ENCODE assay signal across 9 mouse cellular contexts in the genomic region with DNA sequence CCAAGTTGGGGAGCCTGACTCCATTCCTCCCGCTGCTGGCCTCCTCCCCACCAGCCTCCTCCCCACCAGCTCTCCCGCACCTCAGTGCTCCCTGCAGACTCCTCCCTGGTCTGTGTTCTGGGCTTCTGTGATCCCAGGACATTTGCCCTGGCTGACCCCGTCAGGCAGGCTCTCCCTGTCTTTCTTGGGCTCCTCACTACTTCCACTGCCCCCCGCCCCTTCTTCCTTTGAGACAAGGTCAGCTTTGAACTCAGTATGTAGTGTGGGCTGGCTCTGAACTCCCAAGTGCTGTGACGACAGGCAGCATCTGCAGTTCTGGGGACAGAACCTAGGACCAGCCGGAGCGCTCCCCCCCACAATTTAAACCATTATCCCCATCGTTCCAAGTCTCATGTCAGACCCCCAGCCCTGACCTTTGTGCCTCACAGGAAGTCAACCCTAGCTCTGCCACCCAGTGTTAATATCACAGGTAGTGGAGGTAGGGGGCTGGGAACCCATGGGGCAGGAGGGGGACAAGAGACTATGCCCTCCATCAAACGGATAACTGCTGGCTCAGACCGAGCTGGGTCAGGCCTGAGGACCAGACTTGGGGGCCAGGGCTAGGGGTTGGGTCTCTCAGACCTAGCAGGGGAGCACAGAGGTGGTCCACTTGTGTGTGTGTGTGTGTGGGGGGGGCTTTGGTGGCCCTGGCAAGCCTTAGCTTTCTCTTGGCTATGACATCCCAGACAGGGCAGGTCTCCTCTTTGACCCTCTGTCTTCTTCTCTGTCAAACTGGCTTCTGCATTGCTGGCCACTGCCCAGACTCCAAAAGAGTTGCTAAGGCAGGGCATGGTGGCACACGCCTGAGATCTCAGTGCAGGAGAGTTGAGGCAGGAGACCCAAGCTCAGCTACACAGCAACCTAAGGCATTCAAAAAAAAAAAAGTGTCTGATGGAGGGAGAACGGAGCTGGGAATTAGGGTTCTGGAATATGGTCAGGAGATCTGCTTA. TPM values are rescaled to one million over a fixed set of nuclear protein-coding genes. Genes with fewer than 3 reads are reported as not detected.
DNase-seq lines count a peak whose midpoint lies in the region; ATAC-seq and TF ChIP-seq lines count a peak whose summit lies in the region.
"Had no signal": no experiment of that assay in that cellular context is flagged by ENCODE, and none has a peak within 500 bp of the region (broad histone marks: within the 10 kb centered on the region; RNA-seq: fewer than 3 reads in every experiment).

No protein-coding gene starts in this region.

- WGBS in forebrain, embryonic 15.5 days, result 42% methylated on average over 12 of the region's 12 CpGs
- WGBS in limb, embryonic 11.5 days, result 45% methylated on average over 12 of the region's 12 CpGs
- WGBS in neural tube, embryonic 15.5 days, result 51% methylated on average over 12 of the region's 12 CpGs

- no peak for TF ChIP-seq CTCF in E14TG2a.4 (conservative IDR thresholded peaks at IDR 0.05; ENCODE audit: low read length)

- peak overlapping the region; percentile 21; the same call in 1 of the 2 replicates for H3K9ac ChIP-seq in forebrain, embryonic 15.5 days (replicated peaks)
- H3K9ac ChIP-seq in limb, embryonic 11.5 days (ENCODE audit: low read length), result peak overlapping the region; percentile 52
- peak overlapping the region; percentile 20; the same call in 1 of the 2 replicates for H3K9ac ChIP-seq in neural tube, embryonic 15.5 days (replicated peaks)

- no peak; the same call in 1 of the 2 replicates for ATAC-seq in forebrain, embryonic 15.5 days (replicated peaks)
- no peak for ATAC-seq in limb, embryonic 11.5 days (ENCODE audit: insufficient number of reproducible peaks, low FRiP score, low TSS enrichment, low read depth)
- no peak for ATAC-seq in neural tube, embryonic 15.5 days (ENCODE audit: low FRiP score)
- no peak for ATAC-seq in granulocyte monocyte progenitor cell, adult 5-6 weeks (replicated peaks; ENCODE audit: poor library complexity, severe bottlenecking)

- H3K27ac ChIP-seq in forebrain, embryonic 15.5 days (replicated peaks), result peak overlapping the region; percentile 89
- H3K27ac ChIP-seq in limb, embryonic 11.5 days (replicated peaks; ENCODE audit: low read depth, low read length), result no peak overlapping the region; the same call in 1 of the 2 replicates
- H3K27ac ChIP-seq in neural tube, embryonic 15.5 days (replicated peaks), result peak overlapping the region; percentile 72

- peaks cover 9% of the 10 kb centered on the region for H3K36me3 ChIP-seq in E14TG2a.4 (ENCODE audit: insufficient read depth, low read length)
- H3K36me3 ChIP-seq in forebrain, embryonic 15.5 days, result no peaks in the 10 kb centered on the region; the same call in 1 of the 2 replicates
- no peaks in the 10 kb centered on the region for H3K36me3 ChIP-seq in limb, embryonic 11.5 days (ENCODE audit: control insufficient read depth, insufficient read depth, low read length)
- peaks cover 12% of the 10 kb centered on the region; the same call in 1 of the 2 replicates for H3K36me3 ChIP-seq in neural tube, embryonic 15.5 days

- peaks cover 90% of the 10 kb centered on the region for H3K4me1 ChIP-seq in E14TG2a.4 (replicated peaks; ENCODE audit: low read depth, low read length)
- peaks cover 52% of the 10 kb centered on the region for H3K4me1 ChIP-seq in forebrain, embryonic 15.5 days
- peaks cover 49% of the 10 kb centered on the region for H3K4me1 ChIP-seq in limb, embryonic 11.5 days (ENCODE audit: control insufficient read depth, insufficient read depth, low read length)
- H3K4me1 ChIP-seq in neural tube, embryonic 15.5 days, result peaks cover 65% of the 10 kb centered on the region

- H3K27me3 ChIP-seq in E14TG2a.4 (ENCODE audit: insufficient read depth, low read length), result peaks cover 38% of the 10 kb centered on the region
- no peaks in the 10 kb centered on the region for H3K27me3 ChIP-seq in forebrain, embryonic 15.5 days
- no peaks in the 10 kb centered on the region for H3K27me3 ChIP-seq in limb, embryonic 11.5 days (ENCODE audit: control insufficient read depth, insufficient read depth, low read length)
- H3K27me3 ChIP-seq in neural tube, embryonic 15.5 days (replicated peaks), result no peaks in the 10 kb centered on the region

- peak overlapping the region; percentile 73 for H3K4me3 ChIP-seq in E14TG2a.4 (replicated peaks; ENCODE audit: low read length)
- peak overlapping the region; percentile 31 for H3K4me3 ChIP-seq in forebrain, embryonic 15.5 days
- H3K4me3 ChIP-seq in limb, embryonic 11.5 days (ENCODE audit: low read depth, low read length), result peak overlapping the region; percentile 28
- peak overlapping the region; percentile 19; the same call in 1 of the 2 replicates for H3K4me3 ChIP-seq in neural tube, embryonic 15.5 days (replicated peaks)

- DNase-seq in cerebellum, adult 9-10 months, result peak; percentile 72
- no peak for DNase-seq in cerebellum, adult 18-20 months
- no peak for DNase-seq in limb, embryonic 11.5 days (ENCODE audit: low spot score)
- DNase-seq in layer of hippocampus, postnatal 36 days, result no peak

- H3K4me2 ChIP-seq in forebrain, embryonic 15.5 days (replicated peaks), result peak overlapping the region; percentile 45
- H3K4me2 ChIP-seq in limb, embryonic 11.5 days (ENCODE audit: low read depth, severe bottlenecking), result peak overlapping the region; percentile 72
- H3K4me2 ChIP-seq in neural tube, embryonic 15.5 days, result peak overlapping the region; percentile 50

- no peaks in the 10 kb centered on the region for H3K9me3 ChIP-seq in E14TG2a.4 (ENCODE audit: low read length)
- no peaks in the 10 kb centered on the region for H3K9me3 ChIP-seq in forebrain, embryonic 15.5 days
- H3K9me3 ChIP-seq in limb, embryonic 11.5 days (ENCODE audit: control insufficient read depth, low read length), result no peaks in the 10 kb centered on the region
- H3K9me3 ChIP-seq in neural tube, embryonic 15.5 days (replicated peaks), result no peaks in the 10 kb centered on the region

RNA-seq across cellular contexts. Expression of a gene that starts 24.7 kb away (rescaled TPM):
- 1.2 and 1.8 TPM in 2 replicates for polyA plus RNA-seq in forebrain, embryonic 15.5 days (2015; fragmentation: Nextera tagmentation; extraction: Ambion mirVana)
- polyA plus RNA-seq in limb, embryonic 11.5 days (2014; fragmentation: Nextera tagmentation; extraction: Ambion mirVana), result 3.4 and 3.5 TPM in 2 replicates
- polyA plus RNA-seq in neural tube, embryonic 15.5 days (2015; fragmentation: Nextera tagmentation; extraction: Ambion mirVana), result 2.5 and 9.3 TPM in 2 replicates
- 37.5 and 43.6 TPM in 2 replicates for total RNA-seq in granulocyte monocyte progenitor cell, adult 5-6 weeks (2014; fragmentation: Nextera tagmentation)
- 11.5 and 13.3 TPM in 2 replicates for total RNA-seq in granulocyte monocyte progenitor cell, adult 5-6 weeks (2017)
- total RNA-seq in layer of hippocampus, postnatal 36 days (2021), result 1 to 10 TPM; 1.6 to 1.7 TPM

RNA-seq across cellular contexts. Expression of a gene that starts 28.7 kb away (rescaled TPM):
- 2.9 and 3.1 TPM in 2 replicates for polyA plus RNA-seq in forebrain, embryonic 15.5 days (2015; fragmentation: Nextera tagmentation; extraction: Ambion mirVana)
- polyA plus RNA-seq in limb, embryonic 11.5 days (2014; fragmentation: Nextera tagmentation; extraction: Ambion mirVana), result 0.40 and 1.0 TPM in 2 replicates
- 3.4 and 3.6 TPM in 2 replicates for polyA plus RNA-seq in neural tube, embryonic 15.5 days (2015; fragmentation: Nextera tagmentation; extraction: Ambion mirVana)
- total RNA-seq in granulocyte monocyte progenitor cell, adult 5-6 weeks (2014; fragmentation: Nextera tagmentation), result 2.2 TPM in 1 of 2 replicates, not detected in the other
- total RNA-seq in granulocyte monocyte progenitor cell, adult 5-6 weeks (2017), result not detected in 2 replicates
- 1 to 10 TPM; 4.5 to 7.1 TPM for total RNA-seq in layer of hippocampus, postnatal 36 days (2021)
- total RNA-seq: common myeloid progenitor, adult 5-6 weeks had no signal

RNA-seq across cellular contexts. Expression of a gene that starts 33.3 kb away (rescaled TPM):
- 5.4 and 6.6 TPM in 2 replicates for polyA plus RNA-seq in forebrain, embryonic 15.5 days (2015; fragmentation: Nextera tagmentation; extraction: Ambion mirVana)
- 2.1 and 2.8 TPM in 2 replicates for polyA plus RNA-seq in limb, embryonic 11.5 days (2014; fragmentation: Nextera tagmentation; extraction: Ambion mirVana)
- polyA plus RNA-seq in neural tube, embryonic 15.5 days (2015; fragmentation: Nextera tagmentation; extraction: Ambion mirVana), result 5.7 and 7.2 TPM in 2 replicates
- total RNA-seq in granulocyte monocyte progenitor cell, adult 5-6 weeks (2014; fragmentation: Nextera tagmentation), result 4.0 TPM in 1 of 2 replicates, not detected in the other
- 0.30 TPM in 1 of 2 replicates, not detected in the other for total RNA-seq in granulocyte monocyte progenitor cell, adult 5-6 weeks (2017)
- 1 to 10 TPM; 4.0 to 6.6 TPM for total RNA-seq in layer of hippocampus, postnatal 36 days (2021)

RNA-seq across cellular contexts. Expression of a gene that starts 33.3 kb away (rescaled TPM):
- 88.2 and 89.0 TPM in 2 replicates for polyA plus RNA-seq in forebrain, embryonic 15.5 days (2015; fragmentation: Nextera tagmentation; extraction: Ambion mirVana)
- 53.7 and 55.7 TPM in 2 replicates for polyA plus RNA-seq in limb, embryonic 11.5 days (2014; fragmentation: Nextera tagmentation; extraction: Ambion mirVana)
- 101 TPM in 2 replicates for polyA plus RNA-seq in neural tube, embryonic 15.5 days (2015; fragmentation: Nextera tagmentation; extraction: Ambion mirVana)
- 12.2 and 34.9 TPM in 2 replicates for total RNA-seq in granulocyte monocyte progenitor cell, adult 5-6 weeks (2014; fragmentation: Nextera tagmentation)
- 41.8 and 46.2 TPM in 2 replicates for total RNA-seq in granulocyte monocyte progenitor cell, adult 5-6 weeks (2017)
- 10 to 100 TPM; 72.5 to 76.9 TPM for total RNA-seq in layer of hippocampus, postnatal 36 days (2021)

RNA-seq across cellular contexts. Expression of a gene that starts 37.9 kb away (rescaled TPM):
- 24.2 and 29.4 TPM in 2 replicates for polyA plus RNA-seq in forebrain, embryonic 15.5 days (2015; fragmentation: Nextera tagmentation; extraction: Ambion mirVana)
- polyA plus RNA-seq in limb, embryonic 11.5 days (2014; fragmentation: Nextera tagmentation; extraction: Ambion mirVana), result 16.7 and 18.7 TPM in 2 replicates
- 35.0 and 35.8 TPM in 2 replicates for polyA plus RNA-seq in neural tube, embryonic 15.5 days (2015; fragmentation: Nextera tagmentation; extraction: Ambion mirVana)
- total RNA-seq in granulocyte monocyte progenitor cell, adult 5-6 weeks (2014; fragmentation: Nextera tagmentation), result 39.6 and 41.7 TPM in 2 replicates
- 5.3 and 10.5 TPM in 2 replicates for total RNA-seq in granulocyte monocyte progenitor cell, adult 5-6 weeks (2017)
- total RNA-seq in layer of hippocampus, postnatal 36 days (2021), result 10 to 100 TPM; 55.3 to 55.8 TPM

Comparison
In these comparisons a context has a peak if more than half of its experiments do, and no peak if none do; other contexts are left out.
1. H3K4me3 ChIP-seq: peak in every context shown above with its lines; median percentile 73 in E14TG2a.4; 31 in forebrain, embryonic 15.5 days; 28 in limb, embryonic 11.5 days; 19 in neural tube, embryonic 15.5 days.